Mouse (Mus musculus): ENCODE results near the gene Ruvbl1.

DNA sequence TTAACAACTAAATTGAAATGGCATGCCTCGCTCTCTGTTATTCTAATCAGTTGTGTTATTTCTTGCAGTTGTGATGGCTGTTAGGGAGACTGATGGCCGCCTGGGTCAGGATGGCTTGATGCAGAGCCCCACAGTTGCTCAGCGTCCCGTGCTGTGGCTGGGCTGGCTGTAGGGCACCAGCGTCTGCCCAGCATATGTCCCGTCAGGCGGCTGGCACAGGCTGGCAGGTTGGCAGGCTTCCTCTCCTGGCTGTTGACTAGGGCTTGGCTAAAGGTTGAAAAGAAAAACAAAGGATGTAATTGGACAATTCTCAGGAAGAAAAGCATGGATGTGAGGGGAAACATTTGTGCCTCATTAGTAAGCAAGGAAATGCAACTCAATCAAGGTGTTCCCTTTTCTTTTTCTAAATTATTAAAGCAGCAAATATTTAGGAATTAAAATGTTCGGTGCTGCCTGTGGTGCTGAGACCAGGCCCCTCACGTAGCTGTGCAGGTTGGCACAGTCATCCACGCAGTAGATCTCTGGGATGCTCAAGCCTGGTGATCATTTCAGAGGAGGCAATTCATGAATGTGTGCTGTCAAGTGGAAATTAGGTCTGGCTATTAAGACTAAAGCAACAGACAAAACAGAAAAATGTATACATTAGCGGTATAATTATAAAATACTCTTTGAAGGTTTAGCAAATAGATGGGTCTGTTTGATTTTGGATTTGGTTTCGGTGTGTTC is 25.6 kb downstream of the Ruvbl1 start:
- TF ChIP-seq EP300 (IDR thresholded peaks at IDR 0.05; ENCODE audit: low read depth): no peak
- no peak for TF ChIP-seq CTCF (IDR thresholded peaks at IDR 0.05; ENCODE audit: low read depth)

Measured in liver, postnatal 0 days (tissue).